Mouse (Mus musculus) bone marrow, adult 2 months (tissue): ENCODE data around the gene Dapp1. TPM values are rescaled to one million over a fixed set of nuclear protein-coding genes. Genes with fewer than 3 reads are reported as not detected.

Source experiments
- H3K27ac ChIP-seq: fragments of 200-500 bp; 2 replicates; pipeline ENCODE4 v1.5.1; 2012; ENCODE audit warnings: low read depth, mild to moderate bottlenecking, control low read depth, inconsistent platforms, low read length; ENCODE audit not compliant: control insufficient read depth, poor library complexity, insufficient read depth
- H3K4me1 ChIP-seq: fragments of 200-500 bp; 2 replicates; pipeline ENCODE4 v1.6.1; 2011; ENCODE audit warnings: low read length; ENCODE audit not compliant: control insufficient read depth, insufficient read depth
- H3K4me3 ChIP-seq: fragments of 200-500 bp; replicated peaks from 2 replicates; pipeline ENCODE3; 2011; ENCODE audit warnings: mild to moderate bottlenecking, low read depth, low read length, control low read depth; ENCODE audit not compliant: control insufficient read depth
- CTCF ChIP-seq: fragments of 200-500 bp; IDR thresholded peaks from 2 replicates; pipeline ENCODE4 v1.5.1; 2011; ENCODE audit warnings: low read length, control low read depth; ENCODE audit not compliant: control insufficient read depth, insufficient read depth
- POLR2A ChIP-seq: fragments of 200-500 bp; IDR thresholded peaks from 2 replicates; pipeline ENCODE4 v1.6.1; 2011; ENCODE audit warnings: low read depth, mild to moderate bottlenecking, control low read depth, low read length, borderline replicate concordance; ENCODE audit not compliant: control insufficient read depth
- WGBS: fragments of 180-500 bp; shearing (Covaris S2); methylation state at CpG from one replicate; pipeline ENCODE4 v1.1.7; 2018; 5-methylcytosine and 5-hydroxymethylcytosine counted together
- polyA plus RNA-seq: library from polyadenylated mRNA; stranded (reverse); fragments of >200 nt; gene quantifications from 2 replicates; pipeline ENCODE4 v1.2.4, GENCODE M21; 2011; ENCODE audit warnings: low replicate concordance; ENCODE audit not compliant: missing spikeins, insufficient read depth, insufficient read length

The Dapp1 gene
- 29.3 and 64.2 TPM in 2 replicates for polyA plus RNA-seq

DNA sequence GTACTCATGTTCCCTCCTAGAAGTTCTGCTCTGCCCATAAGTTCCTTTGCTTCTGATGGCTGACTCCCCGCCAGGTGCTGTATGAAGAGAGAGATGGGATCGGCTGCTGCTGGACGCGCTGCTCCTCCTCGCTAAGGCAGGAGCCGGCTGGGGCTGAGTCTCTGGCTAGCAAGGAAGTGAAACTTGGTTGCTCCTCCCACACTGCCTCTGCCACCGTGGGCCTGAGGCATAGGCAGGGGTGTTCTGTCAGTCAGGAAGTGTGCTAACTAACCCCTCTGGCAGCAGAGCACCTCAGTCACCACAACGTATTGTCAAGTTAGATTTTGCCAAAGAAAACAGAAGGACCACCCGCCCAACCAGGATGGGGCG, at the start of gene Dapp1:
Gene Dapp1 (minus strand): TSS at position 164 of the 369 bp plus-strand sequence.
- TF ChIP-seq CTCF, result peak; percentile 17; the same call in 1 of the 2 replicates
- TF ChIP-seq POLR2A, result peak; percentile 98
- Histone ChIP-seq H3K4me3 (peak within 1 kb of the TSS; percentile 86), H3K27ac (peak within 1 kb of the TSS; percentile 89), H3K4me1 (peaks cover 2% of the 10 kb centered on the region; the same call in 1 of the 2 replicates)
- WGBS, result under 1% methylated on average over 10 of the region's 10 CpGs

DNA sequence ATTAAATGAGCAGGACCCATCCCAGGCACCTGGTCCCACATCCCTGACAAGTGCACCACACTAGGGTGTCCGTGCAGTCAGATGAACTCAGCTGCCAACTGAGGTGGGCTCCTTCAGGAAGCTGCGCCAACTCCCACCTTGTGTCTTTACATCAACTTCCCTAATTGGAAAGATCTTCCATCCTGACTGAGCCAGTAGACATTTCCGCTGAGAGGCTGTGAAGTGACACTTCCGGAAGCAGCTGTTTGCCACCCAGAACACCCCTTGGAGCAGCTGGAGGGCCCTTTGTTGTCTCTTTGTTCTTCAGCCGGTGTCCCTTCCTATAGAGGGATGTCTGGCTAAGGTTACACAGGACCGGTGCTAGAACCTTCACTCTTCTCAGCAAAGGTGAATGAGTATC, 49.2 kb upstream of the Dapp1 start:
- H3K4me3 ChIP-seq, result no peak overlapping the region
- no peak overlapping the region for H3K27ac ChIP-seq
- no peak for TF ChIP-seq CTCF
- TF ChIP-seq POLR2A, result no peak
- no peaks in the 10 kb centered on the region; the same call in 1 of the 2 replicates for H3K4me1 ChIP-seq
- WGBS, result 62% methylated on average over 6 of the region's 6 CpGs

DNA sequence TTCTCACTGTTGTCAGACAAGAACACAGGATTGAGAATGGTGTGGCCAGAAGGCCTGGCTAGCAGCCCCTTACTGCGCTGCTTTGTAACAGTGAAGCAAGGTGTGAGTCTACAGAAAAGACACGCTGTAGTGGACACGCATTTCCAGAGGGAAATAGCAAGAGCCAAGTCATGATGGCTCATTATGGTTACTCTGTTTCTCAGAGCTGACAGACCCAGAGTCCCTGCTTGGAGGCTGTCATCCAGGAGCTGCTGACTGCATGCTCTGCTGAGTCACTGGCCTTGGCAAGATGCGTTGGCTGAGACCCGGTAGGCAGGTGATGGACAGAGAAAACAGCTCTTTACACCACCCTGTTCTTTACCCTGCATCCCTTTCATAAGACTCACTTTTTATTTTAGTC, 48.0 kb upstream of the Dapp1 start:
- no peak overlapping the region for H3K27ac ChIP-seq
- 36% methylated on average over 5 of the region's 5 CpGs for WGBS
- no peak for TF ChIP-seq POLR2A
- TF ChIP-seq CTCF, result no peak
- H3K4me1 ChIP-seq, result no peaks in the 10 kb centered on the region; the same call in 1 of the 2 replicates
- no peak overlapping the region for H3K4me3 ChIP-seq

DNA sequence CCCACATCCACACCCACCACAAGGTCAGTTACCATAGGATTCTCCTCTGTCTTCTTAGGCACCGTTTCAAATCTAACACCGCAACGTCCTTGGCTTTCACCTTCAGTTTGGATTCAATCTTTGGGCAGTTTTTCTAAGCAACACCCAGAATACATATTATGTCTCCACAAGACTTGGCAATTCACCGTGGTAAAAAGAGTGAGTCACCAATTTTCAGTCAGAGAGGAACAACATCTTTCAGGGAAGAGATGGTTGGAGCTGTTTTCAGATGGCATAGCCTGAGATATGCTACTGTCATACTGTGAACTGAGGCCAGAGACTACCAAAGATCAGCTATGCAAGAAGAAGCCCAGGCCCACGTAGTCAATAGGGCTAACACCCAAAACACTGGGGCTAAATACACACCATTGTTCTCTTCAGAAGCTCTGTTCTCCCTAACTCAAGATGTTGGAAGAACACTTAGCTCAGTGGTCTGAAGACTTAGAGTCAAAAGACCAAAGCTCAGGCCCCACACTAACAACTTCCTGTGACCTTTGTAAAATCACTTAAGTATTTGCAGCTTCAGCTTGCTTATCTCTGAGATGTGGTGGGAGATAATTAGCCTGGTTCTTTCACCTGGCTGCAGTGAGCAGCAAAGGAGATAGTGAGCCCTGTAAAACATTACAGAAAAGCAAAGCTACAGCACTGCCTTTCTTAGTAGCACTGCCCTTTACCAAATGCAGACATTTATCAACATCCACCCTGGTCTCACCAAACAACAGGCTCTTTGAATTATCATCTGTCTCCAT, 46.4 kb upstream of the Dapp1 start:
- H3K4me1 ChIP-seq, result no peaks in the 10 kb centered on the region; the same call in 1 of the 2 replicates
- WGBS, result 70% methylated on average over 5 of the region's 5 CpGs
- H3K4me3 ChIP-seq, result no peak overlapping the region
- TF ChIP-seq POLR2A, result no peak
- TF ChIP-seq CTCF, result no peak
- no peak overlapping the region for H3K27ac ChIP-seq

DNA sequence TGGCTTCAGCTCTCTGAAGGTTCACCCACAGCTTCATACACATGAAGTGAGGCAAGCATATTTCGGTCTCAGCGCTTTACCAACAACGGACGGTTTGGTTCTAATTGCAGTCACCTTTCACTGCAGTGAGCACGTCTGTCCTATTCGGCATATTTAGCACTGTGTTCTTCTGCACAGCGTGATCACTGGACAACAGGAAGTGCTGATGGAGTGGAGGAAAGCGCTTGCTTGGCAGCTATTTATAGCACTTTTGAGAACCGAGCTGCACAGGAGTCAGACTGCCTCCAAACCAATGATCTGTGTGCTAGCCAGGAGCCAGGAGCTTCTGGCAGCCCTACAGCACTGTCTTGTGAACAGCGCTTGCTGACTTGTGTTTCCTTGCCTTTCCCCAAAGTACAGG, 44.9 kb upstream of the Dapp1 start:
- Histone ChIP-seq H3K4me1 (no peaks in the 10 kb centered on the region; the same call in 1 of the 2 replicates), H3K4me3 (no peak overlapping the region), H3K27ac (no peak overlapping the region)
- WGBS, result 34% methylated on average over 10 of the region's 10 CpGs
- TF ChIP-seq POLR2A, result no peak
- no peak for TF ChIP-seq CTCF

DNA sequence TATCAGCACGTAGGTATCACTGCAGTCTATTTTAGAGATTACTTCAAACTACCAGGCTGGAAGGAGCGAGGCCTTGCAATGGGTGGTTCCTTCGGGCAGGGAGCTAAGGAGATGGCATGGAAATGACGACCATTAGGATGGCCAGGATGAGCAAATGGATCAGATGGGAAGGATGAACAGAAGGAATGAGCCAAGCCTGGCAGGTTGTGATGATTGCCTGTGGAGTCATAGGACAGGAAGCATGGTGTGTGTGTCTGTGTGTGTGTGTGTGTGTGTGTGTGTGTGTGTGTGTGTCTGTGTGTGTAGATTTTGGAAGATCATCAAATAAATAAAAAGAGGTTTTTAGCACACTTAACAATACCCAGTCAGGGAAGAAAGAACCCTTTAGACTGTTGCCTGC, 41.3 kb upstream of the Dapp1 start:
- Histone ChIP-seq H3K4me3 (no peak overlapping the region), H3K27ac (no peak overlapping the region)

DNA sequence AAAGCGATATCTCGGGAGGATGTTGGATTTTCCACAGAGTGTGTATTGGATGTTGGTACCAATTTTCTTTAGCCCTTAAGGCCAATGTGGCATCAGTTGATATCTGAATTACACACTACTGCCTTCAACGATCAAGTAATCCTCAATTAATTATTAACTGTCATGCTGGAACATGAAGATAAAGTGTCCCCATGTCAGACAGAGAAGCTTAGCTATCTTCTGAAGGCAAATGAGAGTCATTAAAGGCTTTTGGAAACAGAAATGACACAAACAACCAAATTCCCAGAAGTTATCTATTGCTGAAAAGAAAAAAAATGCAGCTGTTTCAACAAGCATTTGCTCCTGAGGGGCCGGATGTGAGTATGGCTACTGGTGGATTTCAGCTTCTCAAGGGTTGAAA, 40.7 kb upstream of the Dapp1 start:
- Histone ChIP-seq H3K4me1 (no peaks in the 10 kb centered on the region), H3K27ac (no peak overlapping the region), H3K4me3 (no peak overlapping the region)
- WGBS, result 75% methylated on average over 4 of the region's 4 CpGs
- TF ChIP-seq POLR2A (no peak), CTCF (no peak)

More for the DNA sequence above, 41.3 kb upstream of the Dapp1 start:
- 78% methylated on average over 4 of the region's 4 CpGs for WGBS
- no peak for TF ChIP-seq POLR2A
- TF ChIP-seq CTCF, result no peak
- H3K4me1 ChIP-seq, result no peaks in the 10 kb centered on the region

DNA sequence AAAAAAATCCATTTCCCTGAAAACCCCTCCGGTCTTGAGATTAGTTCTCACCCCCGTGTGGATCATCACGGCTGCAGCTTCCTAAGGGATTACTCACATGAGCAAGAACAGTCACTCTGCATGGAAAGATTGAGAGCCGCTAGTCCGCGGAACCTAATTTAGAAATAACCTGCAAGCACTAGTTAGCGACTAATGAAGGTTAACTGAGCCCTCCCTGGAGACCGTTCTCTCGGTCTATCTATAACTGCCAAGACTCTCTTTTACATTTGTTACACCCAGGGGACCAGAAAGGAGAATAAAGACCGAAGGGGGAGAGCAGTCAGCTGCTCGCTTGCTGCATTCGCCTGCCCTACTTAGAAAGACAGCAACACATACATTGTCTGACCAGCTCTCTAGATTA, 35.5 kb upstream of the Dapp1 start:
- no peak for TF ChIP-seq POLR2A
- TF ChIP-seq CTCF, result no peak
- Histone ChIP-seq H3K4me3 (no peak overlapping the region), H3K4me1 (no peaks in the 10 kb centered on the region), H3K27ac (no peak overlapping the region)
- WGBS, result 78% methylated on average over 12 of the region's 12 CpGs

DNA sequence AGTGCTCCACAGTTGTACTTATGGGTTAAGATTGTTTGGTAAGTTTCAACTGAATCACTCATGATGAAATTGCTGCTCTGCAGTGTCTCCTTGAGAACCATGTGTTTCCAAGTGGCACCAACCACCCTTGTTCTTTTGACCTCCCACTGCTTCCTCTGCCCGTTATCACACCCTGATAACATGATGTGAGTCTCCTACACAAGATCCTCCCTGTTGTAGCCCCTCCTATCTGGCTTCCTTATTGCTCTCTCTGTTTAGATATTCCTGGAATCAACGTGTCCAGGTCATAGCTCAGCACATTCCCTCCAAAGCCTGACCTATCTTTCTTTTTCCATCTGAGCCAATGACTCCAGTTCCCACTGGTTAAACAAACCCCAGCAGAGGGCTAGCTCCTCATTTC, 33.4 kb upstream of the Dapp1 start:
- 54% methylated on average over 2 of the region's 2 CpGs for WGBS
- no peak for TF ChIP-seq CTCF
- no peak for TF ChIP-seq POLR2A
- H3K4me3 ChIP-seq, result no peak overlapping the region
- no peaks in the 10 kb centered on the region for H3K4me1 ChIP-seq
- no peak overlapping the region for H3K27ac ChIP-seq
